19 mouse cellular contexts compared by ENCODE assay signal in the genomic region with DNA sequence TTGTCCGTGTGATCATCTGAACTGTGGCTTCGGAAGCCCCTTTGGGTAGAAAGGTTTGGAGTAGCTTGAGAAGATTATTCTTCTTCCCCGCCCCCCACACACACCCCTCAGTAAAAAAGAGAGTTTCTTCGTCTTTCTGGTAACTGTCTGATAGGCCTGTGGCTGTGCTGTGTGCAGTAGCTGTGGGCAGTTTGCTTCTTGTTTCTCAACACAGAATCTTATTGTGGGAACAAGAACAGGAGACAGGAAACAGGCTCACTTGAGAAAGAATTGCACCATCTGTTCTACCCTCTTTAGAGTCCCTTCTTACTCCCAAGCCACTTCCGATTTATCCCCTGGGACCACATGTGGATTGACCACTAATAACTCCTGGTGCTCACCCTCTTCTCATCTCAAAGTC.
A peak's percentile ranks its signal among the peaks of the same experiment; 100 is the strongest.
DNase-seq lines count a peak whose midpoint lies in the region; ATAC-seq and TF ChIP-seq lines count a peak whose summit lies in the region.
"Had no signal": no experiment of that assay in that cellular context is flagged by ENCODE, and none has a peak within 500 bp of the region (broad histone marks: within the 10 kb centered on the region; RNA-seq: fewer than 3 reads in every experiment).

No protein-coding gene starts in this region.

- DNase-seq in liver: no peak
- DNase-seq in spleen, adult 2 months (ENCODE audit: low read depth in 1 of 2, low spot score in 2 of 2): no peak
- DNase-seq in spleen, adult 12 weeks (ENCODE audit: low spot score): no peak
- no peak for DNase-seq in midbrain, embryonic 14.5 days
- DNase-seq: cerebellum, adult 11 months; cerebellum, postnatal 14 days; retina, postnatal 1 day had no signal

- no peaks in the 10 kb centered on the region for H3K9me3 ChIP-seq in liver, embryonic 15.5 days (replicated peaks)
- H3K9me3 ChIP-seq in midbrain, embryonic 14.5 days (ENCODE audit: control insufficient read depth, low read length): no peaks in the 10 kb centered on the region
- H3K9me3 ChIP-seq in forebrain, embryonic 16.5 days (ENCODE audit: control insufficient read depth, low read length): no peaks in the 10 kb centered on the region
- H3K9me3 ChIP-seq: forebrain, embryonic 12.5 days; G1E; hindbrain, embryonic 12.5 days; intestine, embryonic 15.5 days; limb, embryonic 10.5 days; midbrain, embryonic 13.5 days had no signal

- ATAC-seq in liver, embryonic 15.5 days (ENCODE audit: insufficient read depth): no peak; the same call in 1 of the 2 replicates
- peak; percentile 83 for ATAC-seq in granulocyte monocyte progenitor cell, adult 5-6 weeks (replicated peaks; ENCODE audit: poor library complexity, severe bottlenecking)
- ATAC-seq in midbrain, embryonic 14.5 days (ENCODE audit: low FRiP score, low TSS enrichment): no peak
- no peak for ATAC-seq in forebrain, embryonic 16.5 days
- ATAC-seq: CD4-positive, CD25-positive, alpha-beta regulatory T cell, adult 4 months; intestine, embryonic 15.5 days; midbrain, embryonic 13.5 days had no signal

- H3K4me3 ChIP-seq in liver, embryonic 15.5 days (replicated peaks): no peak overlapping the region
- no peak overlapping the region for H3K4me3 ChIP-seq in spleen, adult 2 months (ENCODE audit: extremely low read depth, insufficient read depth, insufficient read length)
- no peak overlapping the region for H3K4me3 ChIP-seq in midbrain, embryonic 14.5 days (replicated peaks; ENCODE audit: low read depth, low read length)
- H3K4me3 ChIP-seq in forebrain, embryonic 16.5 days (replicated peaks; ENCODE audit: low read length): no peak overlapping the region
- H3K4me3 ChIP-seq: forebrain, embryonic 12.5 days; hindbrain, embryonic 12.5 days; intestine, embryonic 15.5 days; left cerebral cortex, adult 2 months; limb, embryonic 10.5 days; midbrain, embryonic 13.5 days had no signal

- no peaks in the 10 kb centered on the region for H3K36me3 ChIP-seq in liver, embryonic 15.5 days (replicated peaks)
- no peaks in the 10 kb centered on the region for H3K36me3 ChIP-seq in spleen, adult 2 months (ENCODE audit: control insufficient read depth, insufficient read depth, low read length)
- no peaks in the 10 kb centered on the region for H3K36me3 ChIP-seq in midbrain, embryonic 14.5 days (ENCODE audit: control insufficient read depth, insufficient read depth, low read length)
- no peaks in the 10 kb centered on the region for H3K36me3 ChIP-seq in forebrain, embryonic 16.5 days (ENCODE audit: control insufficient read depth, insufficient read depth)
- H3K36me3 ChIP-seq: forebrain, embryonic 12.5 days; G1E; hindbrain, embryonic 12.5 days; intestine, embryonic 15.5 days; limb, embryonic 10.5 days; midbrain, embryonic 13.5 days had no signal

- no peaks in the 10 kb centered on the region for H3K27me3 ChIP-seq in liver, embryonic 15.5 days
- H3K27me3 ChIP-seq in spleen, adult 2 months (ENCODE audit: control insufficient read depth, insufficient read depth, low read length): no peaks in the 10 kb centered on the region
- no peaks in the 10 kb centered on the region for H3K27me3 ChIP-seq in midbrain, embryonic 14.5 days (ENCODE audit: control insufficient read depth, insufficient read depth, low read length)
- H3K27me3 ChIP-seq in forebrain, embryonic 16.5 days (replicated peaks; ENCODE audit: control insufficient read depth, insufficient read depth, low read length): no peaks in the 10 kb centered on the region
- H3K27me3 ChIP-seq: forebrain, embryonic 12.5 days; hindbrain, embryonic 12.5 days; intestine, embryonic 15.5 days; midbrain, embryonic 13.5 days had no signal

- TF ChIP-seq CTCF in spleen, adult 2 months (IDR thresholded peaks at IDR 0.05; ENCODE audit: extremely low read depth, insufficient read depth, insufficient read length, insufficient replicate concordance): no peak

- TF ChIP-seq POLR2A in spleen, adult 2 months (IDR thresholded peaks at IDR 0.05; ENCODE audit: low read depth, low read length): no peak

- no peak overlapping the region for H3K9ac ChIP-seq in liver, embryonic 15.5 days
- no peak overlapping the region for H3K9ac ChIP-seq in midbrain, embryonic 14.5 days (replicated peaks; ENCODE audit: low read length)
- no peak overlapping the region for H3K9ac ChIP-seq in forebrain, embryonic 16.5 days (replicated peaks; ENCODE audit: low read depth, low read length)
- H3K9ac ChIP-seq: forebrain, embryonic 12.5 days; hindbrain, embryonic 12.5 days; intestine, embryonic 15.5 days; liver, embryonic 14.5 days; midbrain, embryonic 13.5 days had no signal

- H3K4me2 ChIP-seq in liver, embryonic 15.5 days: no peak overlapping the region
- no peak overlapping the region for H3K4me2 ChIP-seq in midbrain, embryonic 14.5 days (ENCODE audit: low read length)
- H3K4me2 ChIP-seq in forebrain, embryonic 16.5 days (ENCODE audit: low read length): no peak overlapping the region
- H3K4me2 ChIP-seq: forebrain, embryonic 12.5 days; hindbrain, embryonic 12.5 days; intestine, embryonic 15.5 days; midbrain, embryonic 13.5 days had no signal

- 0 out of 2 replicates have a peak overlapping the region, but pooled peaks have one; percentile 24 for H3K27ac ChIP-seq in liver, embryonic 15.5 days (replicated peaks)
- peak overlapping the region; percentile 66 for H3K27ac ChIP-seq in spleen, adult 2 months (ENCODE audit: insufficient read depth, low read length)
- no peak overlapping the region for H3K27ac ChIP-seq in midbrain, embryonic 14.5 days (replicated peaks; ENCODE audit: low read depth, low read length)
- H3K27ac ChIP-seq in forebrain, embryonic 16.5 days (ENCODE audit: low read length): no peak overlapping the region
- H3K27ac ChIP-seq: forebrain, embryonic 12.5 days; hindbrain, embryonic 12.5 days; intestine, embryonic 15.5 days; limb, embryonic 10.5 days; liver, embryonic 14.5 days; midbrain, embryonic 13.5 days had no signal

- 19% methylated on average over 5 of the region's 5 CpGs for WGBS in liver, embryonic 15.5 days (ENCODE audit: insufficient replicate concordance)
- 26% methylated on average over 5 of the region's 5 CpGs for WGBS in spleen, adult 2 months
- WGBS in midbrain, embryonic 14.5 days: 85% methylated on average over 5 of the region's 5 CpGs
- 88% methylated on average over 5 of the region's 5 CpGs for WGBS in forebrain, embryonic 16.5 days

- H3K4me1 ChIP-seq in liver, embryonic 15.5 days (replicated peaks): no peaks in the 10 kb centered on the region
- H3K4me1 ChIP-seq in spleen, adult 2 months (ENCODE audit: control insufficient read depth, insufficient read depth, insufficient read length): no peaks in the 10 kb centered on the region; the same call in 1 of the 2 replicates
- no peaks in the 10 kb centered on the region for H3K4me1 ChIP-seq in midbrain, embryonic 14.5 days (ENCODE audit: control insufficient read depth, insufficient read depth, low read length)
- no peaks in the 10 kb centered on the region for H3K4me1 ChIP-seq in forebrain, embryonic 16.5 days (replicated peaks; ENCODE audit: control insufficient read depth, insufficient read depth, low read length)
- H3K4me1 ChIP-seq: forebrain, embryonic 12.5 days; hindbrain, embryonic 12.5 days; intestine, embryonic 15.5 days; limb, embryonic 10.5 days; midbrain, embryonic 13.5 days had no signal

Comparison
In these comparisons a context has a peak if more than half of its experiments do, and no peak if none do; other contexts are left out.
1. H3K27ac ChIP-seq: peak in liver, embryonic 15.5 days (single experiment) and spleen, adult 2 months (single experiment); none in midbrain, embryonic 14.5 days (single experiment) and forebrain, embryonic 16.5 days (single experiment).